In genomic region chr14:76818256-76819010, GRCm38 (mm10) we compare ENCODE assay signal across 9 mouse cellular contexts.
A peak's percentile ranks its signal among the peaks of the same experiment; 100 is the strongest.
DNase-seq lines count a peak whose midpoint lies in the region; ATAC-seq and TF ChIP-seq lines count a peak whose summit lies in the region.
"Had no signal": no experiment of that assay in that cellular context is flagged by ENCODE, and none has a peak within 500 bp of the region (broad histone marks: within the 10 kb centered on the region; RNA-seq: fewer than 3 reads in every experiment).

No protein-coding gene starts in this region.

- 0 out of 2 replicates have a peak, but pooled peaks have one; percentile 14 for ATAC-seq in kidney, postnatal 0 days (replicated peaks; ENCODE audit: low FRiP score, low read depth)
- ATAC-seq in lung, embryonic 16.5 days (ENCODE audit: low read depth) = peak; percentile 82
- ATAC-seq in inflammation-experienced regulatory T-cells, adult 6 months = no peak
- ATAC-seq in CD4-positive, CD25-positive, alpha-beta regulatory T cell, adult 4 months = no peak
- ATAC-seq in erythroid progenitor cell, adult 5-6 weeks (replicated peaks; ENCODE audit: low FRiP score, poor library complexity, severe bottlenecking) = no peak
- ATAC-seq: midbrain, embryonic 13.5 days had no signal

- peak overlapping the region; percentile 92 for H3K27ac ChIP-seq in brown adipose tissue, adult 24 weeks (replicated peaks; ENCODE audit: low read depth, low read length)
- 0 out of 2 replicates have a peak overlapping the region, but pooled peaks have one; percentile 36 for H3K27ac ChIP-seq in kidney, postnatal 0 days
- peak overlapping the region; percentile 84 for H3K27ac ChIP-seq in lung, embryonic 16.5 days (ENCODE audit: low read length)
- H3K27ac ChIP-seq: midbrain, embryonic 13.5 days had no signal

- 40% methylated on average over 10 of the region's 10 CpGs for WGBS in kidney, postnatal 0 days
- WGBS in lung, embryonic 16.5 days = 24% methylated on average over 10 of the region's 10 CpGs

- no peaks in the 10 kb centered on the region for H3K9me3 ChIP-seq in kidney, postnatal 0 days (replicated peaks; ENCODE audit: low read length)
- H3K9me3 ChIP-seq in lung, embryonic 16.5 days (ENCODE audit: control insufficient read depth, low read length) = no peaks in the 10 kb centered on the region
- H3K9me3 ChIP-seq: midbrain, embryonic 13.5 days had no signal

- DNase-seq in gastrocnemius, postnatal 14 days = peak; percentile 22
- DNase-seq in gastrocnemius, postnatal 10 days = no peak
- no peak for DNase-seq in kidney, postnatal 0 days (ENCODE audit: low spot score)

- H3K4me1 ChIP-seq in brown adipose tissue, adult 24 weeks (ENCODE audit: control insufficient read depth, insufficient read depth, insufficient read length, low read length) = peaks cover 27% of the 10 kb centered on the region
- peaks cover 27% of the 10 kb centered on the region for H3K4me1 ChIP-seq in kidney, postnatal 0 days (replicated peaks; ENCODE audit: insufficient read depth, low read length)
- peaks cover 31% of the 10 kb centered on the region for H3K4me1 ChIP-seq in lung, embryonic 16.5 days (replicated peaks; ENCODE audit: control insufficient read depth, insufficient read depth, low read length)

- TF ChIP-seq CTCF in kidney, postnatal 0 days (IDR thresholded peaks at IDR 0.05; ENCODE audit: low read depth) = no peak

- no peak overlapping the region for H3K9ac ChIP-seq in kidney, postnatal 0 days (ENCODE audit: low read depth, low read length)
- 0 out of 2 replicates have a peak overlapping the region, but pooled peaks have one; percentile 20 for H3K9ac ChIP-seq in lung, embryonic 16.5 days (ENCODE audit: low read length)
- H3K9ac ChIP-seq: midbrain, embryonic 13.5 days had no signal

- H3K4me2 ChIP-seq in kidney, postnatal 0 days (ENCODE audit: low read length) = no peak overlapping the region
- H3K4me2 ChIP-seq in lung, embryonic 16.5 days (ENCODE audit: low read depth, low read length) = peak overlapping the region; percentile 23
- H3K4me2 ChIP-seq: midbrain, embryonic 13.5 days had no signal

- intact Hi-C loops in gastrocnemius, postnatal 14 days (cut with DNase I; ENCODE audit: low total_unique reads) = no loop called here

- no peaks in the 10 kb centered on the region for H3K27me3 ChIP-seq in kidney, postnatal 0 days (ENCODE audit: insufficient read depth, low read length)
- H3K27me3 ChIP-seq in lung, embryonic 16.5 days (ENCODE audit: control insufficient read depth, insufficient read depth, low read depth, low read length) = no peaks in the 10 kb centered on the region
- H3K27me3 ChIP-seq: midbrain, embryonic 13.5 days had no signal

- no peaks in the 10 kb centered on the region for H3K36me3 ChIP-seq in kidney, postnatal 0 days (ENCODE audit: insufficient read depth, low read length)
- no peaks in the 10 kb centered on the region for H3K36me3 ChIP-seq in lung, embryonic 16.5 days (ENCODE audit: control insufficient read depth, insufficient read depth, low read length)
- H3K36me3 ChIP-seq: midbrain, embryonic 13.5 days had no signal

- no peak overlapping the region for H3K4me3 ChIP-seq in brown adipose tissue, adult 24 weeks (ENCODE audit: insufficient read depth, low read depth, low read length)
- no peak overlapping the region for H3K4me3 ChIP-seq in kidney, postnatal 0 days (replicated peaks; ENCODE audit: low read depth, low read length)
- no peak overlapping the region for H3K4me3 ChIP-seq in lung, embryonic 16.5 days (ENCODE audit: low read length)
- H3K4me3 ChIP-seq: midbrain, embryonic 13.5 days had no signal

Comparison
In these comparisons a context has a peak if more than half of its experiments do, and no peak if none do; other contexts are left out.
1. H3K27ac ChIP-seq: peak in every context shown above with its lines; median percentile 92 in brown adipose tissue, adult 24 weeks; 84 in lung, embryonic 16.5 days; 36 in kidney, postnatal 0 days.
2. ATAC-seq: peak in kidney, postnatal 0 days (single experiment) and lung, embryonic 16.5 days (single experiment); none in inflammation-experienced regulatory T-cells, adult 6 months (single experiment), CD4-positive, CD25-positive, alpha-beta regulatory T cell, adult 4 months (single experiment) and erythroid progenitor cell, adult 5-6 weeks (single experiment).